Mouse (Mus musculus) right cerebral cortex, postnatal 36 days (tissue): ENCODE results near the gene Gsdme.

ENCODE experiments used
- DNase-seq, 2 experiments: peaks; one replicate each; pipeline ENCODE4 v3.0.0; 2022; ENCODE audit warnings: low spot score in 2 of 2, mixed read lengths in 1 of 2

The Gsdme gene

GRCm38 (mm10) chr6:50244967-50245366 lies 18.7 kb downstream of the Gsdme start:
- DNase-seq, result no peak

DNA sequence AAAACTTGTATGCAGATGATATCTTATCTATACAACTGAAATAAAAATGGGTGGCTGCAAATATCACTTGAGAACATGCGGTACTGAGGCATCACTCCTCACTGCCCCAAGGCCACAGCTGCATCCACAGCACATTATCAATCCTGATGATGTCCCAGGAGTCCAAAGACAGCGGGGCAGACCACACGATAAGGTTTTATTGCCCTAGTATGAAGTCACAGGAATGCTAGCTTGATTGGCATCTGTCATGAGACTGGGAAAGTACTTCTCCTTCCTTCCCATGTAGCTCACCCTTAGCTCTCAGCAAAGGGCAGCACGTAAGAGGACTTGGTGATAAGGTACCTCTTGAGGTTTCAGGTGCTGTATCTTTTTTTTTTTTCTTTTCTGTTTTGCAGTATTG lies 19.5 kb downstream of the Gsdme start:
- no peak for DNase-seq

GRCm38 (mm10) chr6:50240437-50240836 lies 23.2 kb downstream of the Gsdme start:
- DNase-seq, result no peak

DNA sequence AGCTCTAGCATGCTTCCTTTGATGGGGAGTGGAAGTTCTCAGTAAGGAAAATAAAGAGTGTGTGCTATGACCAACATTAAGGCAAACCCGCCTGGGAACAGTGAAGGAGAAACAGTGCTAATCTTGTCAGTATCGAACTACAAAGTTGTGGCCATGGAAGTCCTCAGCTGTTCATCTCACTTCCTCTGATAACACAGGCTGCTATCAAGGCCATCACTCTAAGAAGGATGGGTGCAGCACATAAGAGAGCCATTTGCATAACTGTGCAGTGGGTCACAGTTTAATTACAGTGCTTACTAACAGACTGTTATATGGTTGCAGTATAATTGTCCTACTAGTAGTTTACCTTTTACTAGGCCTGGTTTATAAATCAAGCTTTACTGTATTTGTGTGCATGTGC lies 23.8 kb downstream of the Gsdme start:
- no peak for DNase-seq

DNA sequence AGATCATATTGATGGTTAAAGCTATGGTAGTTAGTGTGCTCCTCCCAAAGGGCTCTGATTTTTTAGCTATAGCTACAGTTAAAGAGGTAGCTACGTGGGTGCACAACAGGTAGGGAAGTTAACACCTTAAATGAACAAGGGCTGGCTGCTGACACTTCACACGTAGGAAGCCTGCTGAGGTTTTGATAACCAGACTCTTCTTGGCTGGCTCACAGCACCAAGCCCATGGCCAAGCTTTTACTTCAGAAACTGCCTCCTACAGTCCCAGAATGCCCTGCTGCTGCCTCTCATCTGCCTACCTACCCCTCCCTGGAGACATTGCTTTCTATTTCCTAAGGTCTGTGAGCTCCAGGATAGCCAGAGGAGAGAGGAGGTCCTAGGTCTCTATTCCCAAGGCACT lies 25.7 kb downstream of the Gsdme start:
- DNase-seq, result no peak

GRCm38 (mm10) chr6:50232984-50233383 lies 30.7 kb downstream of the Gsdme start:
- DNase-seq, result no peak

DNA sequence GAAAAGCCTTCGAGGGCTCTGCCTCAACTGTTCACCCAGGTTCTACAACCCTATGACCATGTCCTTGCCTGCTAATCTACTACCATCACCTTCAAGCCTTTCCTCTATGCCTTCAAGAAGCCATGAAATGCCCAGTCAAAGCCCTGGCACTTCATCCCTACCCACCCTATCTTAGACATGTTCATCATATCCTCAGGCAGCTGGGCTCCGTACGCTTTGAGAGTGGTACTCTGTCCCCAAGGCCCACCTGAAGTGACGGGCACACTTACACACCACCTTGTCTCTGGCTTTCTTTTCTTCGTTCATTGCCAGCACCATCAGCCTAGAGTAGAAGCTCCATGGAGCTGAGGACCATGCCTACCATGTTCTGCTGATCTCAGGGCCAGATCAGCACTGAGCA lies 32.4 kb downstream of the Gsdme start:
- DNase-seq, result no peak

- no peak for DNase-seq
Observed at GRCm38 (mm10) chr6:50228180-50228579, 35.5 kb downstream of the Gsdme start.

GRCm38 (mm10) chr6:50225232-50225631 lies 38.4 kb downstream of the Gsdme start:
- DNase-seq, result no peak

- no peak for DNase-seq
Observed at GRCm38 (mm10) chr6:50223606-50224005, 40.1 kb downstream of the Gsdme start.

- no peak for DNase-seq
Observed at GRCm38 (mm10) chr6:50222986-50223385, 40.7 kb downstream of the Gsdme start.

- DNase-seq, result no peak
Observed at GRCm38 (mm10) chr6:50222351-50222750, 41.3 kb downstream of the Gsdme start.

- DNase-seq, result no peak
Observed at GRCm38 (mm10) chr6:50220863-50221262, 42.8 kb downstream of the Gsdme start.

GRCm38 (mm10) chr6:50219066-50219465 lies 44.6 kb downstream of the Gsdme start:
- no peak for DNase-seq

DNA sequence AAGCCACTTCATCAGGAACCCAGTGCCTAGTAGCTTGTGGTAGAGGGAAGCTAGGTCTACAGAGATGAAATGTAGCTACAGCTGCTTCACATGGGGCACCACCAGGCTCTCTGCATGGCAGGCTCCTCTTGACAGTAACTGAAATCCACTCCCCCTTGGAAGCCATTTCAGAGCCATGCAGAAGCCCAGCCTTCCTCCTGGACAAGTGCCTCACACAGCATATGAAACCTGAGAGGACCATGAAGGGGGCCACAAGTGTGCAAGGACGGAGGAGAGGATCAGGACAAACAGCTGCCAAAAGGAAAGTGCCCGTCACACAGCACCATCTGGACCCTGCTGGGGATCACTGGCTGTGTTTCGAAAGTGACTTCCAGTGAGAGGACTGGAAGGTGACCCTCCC lies 45.0 kb downstream of the Gsdme start:
- no peak for DNase-seq

DNA sequence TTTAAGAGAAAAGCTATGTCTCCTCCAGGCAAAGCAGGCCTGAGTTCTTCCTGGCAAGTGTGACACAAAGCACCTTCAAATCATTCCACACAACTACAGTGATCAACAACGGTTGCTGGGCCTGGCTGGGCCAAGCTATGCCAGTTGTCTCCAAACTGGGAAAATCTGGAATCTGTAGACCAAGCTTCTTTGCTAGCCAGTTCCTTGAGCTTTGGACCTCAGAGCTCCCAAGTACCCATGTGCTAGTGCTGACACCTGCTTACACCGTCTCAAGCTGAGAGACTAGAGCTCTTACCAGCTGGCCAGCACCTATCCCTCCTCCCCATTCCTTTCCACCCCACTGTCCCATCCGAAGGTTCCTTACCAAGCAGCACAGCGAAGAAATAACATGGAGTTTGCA lies 47.7 kb downstream of the Gsdme start:
- DNase-seq, result no peak

DNA sequence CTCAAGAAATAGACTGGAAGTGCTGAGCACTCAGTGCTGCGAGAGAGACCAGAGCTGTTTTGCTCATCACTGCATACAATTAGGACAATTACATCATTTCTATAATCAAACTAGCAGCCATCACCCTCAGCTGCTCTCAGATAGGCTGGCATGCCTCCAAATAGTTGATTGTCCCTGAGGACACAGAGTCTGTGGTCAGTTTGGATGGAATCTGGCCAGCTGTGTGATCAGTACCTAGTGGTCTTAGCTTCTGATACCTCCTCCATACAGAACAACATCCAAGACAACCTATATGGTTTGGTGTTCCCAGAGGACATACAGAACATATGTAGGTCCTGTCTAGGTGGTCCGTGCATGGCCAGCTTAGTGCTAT lies 48.3 kb downstream of the Gsdme start:
- DNase-seq, result no peak

DNA sequence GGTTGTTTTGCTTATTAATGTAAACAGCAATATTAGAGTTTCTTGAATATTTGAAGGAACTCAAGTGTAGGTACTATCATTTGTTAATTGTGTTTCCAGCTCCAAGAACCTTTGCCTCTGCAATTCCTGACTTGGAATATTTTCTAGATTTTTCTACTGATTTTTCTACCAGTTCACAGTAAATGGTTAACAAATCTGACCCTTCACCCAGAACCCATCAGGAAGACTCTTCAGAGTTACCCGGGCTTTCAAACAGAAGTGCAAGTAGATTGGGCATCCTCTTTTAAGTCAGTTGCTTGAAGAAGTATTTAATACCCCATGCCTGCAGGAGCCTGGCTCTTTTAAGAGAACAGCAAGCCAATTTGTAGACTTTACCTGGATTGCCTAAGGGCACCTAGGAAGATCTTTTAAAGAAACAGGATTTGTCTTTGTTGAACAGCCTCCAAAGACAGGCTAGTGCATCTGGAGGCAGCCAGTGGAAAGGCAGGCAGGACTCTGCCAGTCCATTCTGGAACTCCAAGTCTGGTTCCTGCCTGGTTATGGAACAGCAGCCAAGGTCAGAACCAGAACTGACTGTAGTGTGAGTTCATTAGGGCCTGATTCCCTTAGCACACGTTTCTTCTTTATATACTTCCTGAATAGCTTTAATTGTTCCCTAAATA lies 48.8 kb downstream of the Gsdme start:
- DNase-seq, result no peak

DNA sequence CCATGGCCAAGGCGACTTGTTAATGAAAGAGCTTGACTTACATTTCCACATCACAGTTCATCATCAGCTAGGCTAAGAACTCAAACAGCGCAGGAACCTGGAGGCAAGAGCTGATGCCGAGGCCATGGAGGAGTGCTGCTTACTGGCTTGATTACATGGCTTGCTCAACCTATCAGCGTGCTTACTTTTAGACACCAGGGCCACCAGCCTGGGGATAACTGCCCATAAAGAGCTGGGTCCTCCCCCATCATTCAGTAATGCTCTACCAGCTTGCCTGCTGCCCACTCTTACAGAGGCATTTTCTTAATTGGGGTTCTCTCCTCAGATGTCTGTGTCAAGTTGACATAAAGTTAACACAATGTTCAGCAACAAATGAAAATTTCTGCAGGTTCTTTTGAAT lies 58.6 kb downstream of the Gsdme start:
- DNase-seq, result no peak

- DNase-seq, result no peak
Observed at GRCm38 (mm10) chr6:50204356-50204755, 59.3 kb downstream of the Gsdme start.

DNA sequence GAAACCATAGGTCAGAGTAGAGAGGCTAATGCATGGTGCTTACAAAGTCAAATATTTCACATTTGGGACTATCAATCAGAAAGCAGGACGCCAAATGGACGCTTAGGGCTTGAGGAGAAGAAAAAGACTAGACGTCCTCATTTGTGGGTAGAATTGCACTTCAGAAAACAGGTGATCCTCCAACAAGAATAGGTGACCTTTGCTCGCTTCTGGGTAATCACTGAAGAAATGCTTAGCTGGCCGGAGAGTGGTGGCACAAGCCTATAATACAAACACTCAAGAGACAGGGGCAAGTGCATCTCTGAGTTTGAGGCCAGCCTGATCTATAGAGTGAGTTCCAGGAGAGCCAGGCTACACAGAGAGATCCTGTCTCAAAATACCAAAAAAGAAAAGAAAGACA lies 69.8 kb downstream of the Gsdme start:
- no peak for DNase-seq

GRCm38 (mm10) chr6:50192822-50193221 lies 70.8 kb downstream of the Gsdme start:
- no peak for DNase-seq

- DNase-seq, result no peak
Observed at GRCm38 (mm10) chr6:50192169-50192568, 71.5 kb downstream of the Gsdme start.

GRCm38 (mm10) chr6:50191605-50192004 lies 72.1 kb downstream of the Gsdme start:
- DNase-seq, result no peak
